Mouse (Mus musculus) lung, postnatal 4 days (tissue): ENCODE data around the gene Hes5.

Experiments used
- DNase-seq, 2 experiments: peaks; one replicate each; pipeline ENCODE4 v3.0.0; 2021

The Hes5 gene

GRCm38 (mm10) chr4:154967173-154967572 is 6.5 kb downstream of the Hes5 start:
- peak in 1 of 2 experiments; percentile 61 for DNase-seq

GRCm38 (mm10) chr4:154972546-154972945 is 11.8 kb downstream of the Hes5 start:
- no peak for DNase-seq

GRCm38 (mm10) chr4:154974163-154974611 is 13.5 kb downstream of the Hes5 start:
- DNase-seq: no peak

- no peak for DNase-seq
These were observed 19.4 kb downstream of the Hes5 start for GRCm38 (mm10) chr4:154980110-154980509.

- peak; percentile 45 to 66 for DNase-seq
These were observed 20.4 kb downstream of the Hes5 start for GRCm38 (mm10) chr4:154981076-154981475.

- DNase-seq: peak; percentile 70 to 71
These were observed 20.8 kb downstream of the Hes5 start for GRCm38 (mm10) chr4:154981530-154981929.

- no peak for DNase-seq
These were observed 21.8 kb downstream of the Hes5 start for GRCm38 (mm10) chr4:154982247-154983120.

- DNase-seq: no peak
These were observed 23.0 kb downstream of the Hes5 start for GRCm38 (mm10) chr4:154983767-154984166.

- no peak for DNase-seq
These were observed 24.5 kb downstream of the Hes5 start for GRCm38 (mm10) chr4:154985151-154985777.

GRCm38 (mm10) chr4:154986096-154986495 is 25.4 kb downstream of the Hes5 start:
- DNase-seq: peak; percentile 81 to 86

GRCm38 (mm10) chr4:154986750-154987149 is 26.0 kb downstream of the Hes5 start:
- DNase-seq: no peak

- no peak for DNase-seq
These were observed 34.2 kb downstream of the Hes5 start for GRCm38 (mm10) chr4:154994876-154995275.

- DNase-seq: peak; percentile 6 to 48
These were observed 35.9 kb downstream of the Hes5 start for GRCm38 (mm10) chr4:154996572-154997154.

GRCm38 (mm10) chr4:154999379-154999778 is 38.7 kb downstream of the Hes5 start:
- DNase-seq: no peak

- no peak for DNase-seq
These were observed 44.6 kb downstream of the Hes5 start for GRCm38 (mm10) chr4:155005278-155005677.

- no peak for DNase-seq
These were observed 45.6 kb downstream of the Hes5 start for GRCm38 (mm10) chr4:155006296-155006695.

- DNase-seq: no peak
These were observed 46.9 kb downstream of the Hes5 start for GRCm38 (mm10) chr4:155007641-155008040.

- DNase-seq: no peak
These were observed 47.4 kb downstream of the Hes5 start for GRCm38 (mm10) chr4:155008075-155008474.

GRCm38 (mm10) chr4:155009216-155009615 is 48.5 kb downstream of the Hes5 start:
- no peak for DNase-seq

- DNase-seq: no peak
These were observed 50.1 kb downstream of the Hes5 start for GRCm38 (mm10) chr4:155010870-155011269.

GRCm38 (mm10) chr4:155011312-155012025 is 50.7 kb downstream of the Hes5 start:
- no peak for DNase-seq
